Mouse (Mus musculus) adipocyte (in vitro differentiated cells): ENCODE results near the gene Dusp27.
"Not testable (repeated sequence)": the region's sequence is repeated elsewhere in the genome, so short reads cannot be mapped to it uniquely, and the experiment has no call there.

ENCODE experiments used
- DNase-seq: peaks from one replicate; pipeline ENCODE4 v3.0.0-alpha.2; 2016; ENCODE audit warnings: low spot score

Dusp27 gene

DNA sequence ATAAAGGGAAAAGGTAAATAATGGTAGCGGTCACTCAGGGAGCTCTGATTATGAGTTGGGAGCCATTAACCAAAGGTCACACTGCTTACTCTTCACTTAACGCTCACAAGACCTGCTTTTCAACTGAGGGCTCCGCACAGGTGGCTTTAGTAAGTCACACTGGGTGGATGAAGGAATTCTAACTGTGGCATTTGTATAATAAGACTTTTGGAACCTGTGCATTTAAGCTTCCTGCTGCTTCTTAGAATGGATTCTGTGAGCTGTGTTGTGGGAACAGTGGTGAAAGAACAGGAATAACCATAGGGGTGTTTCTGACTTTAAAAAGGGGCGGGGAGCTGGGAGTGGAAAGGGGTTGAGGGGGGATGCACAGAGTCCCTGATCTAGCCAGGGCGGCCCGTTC is 14.6 kb upstream of the Dusp27 start:
- DNase-seq, result no peak

DNA sequence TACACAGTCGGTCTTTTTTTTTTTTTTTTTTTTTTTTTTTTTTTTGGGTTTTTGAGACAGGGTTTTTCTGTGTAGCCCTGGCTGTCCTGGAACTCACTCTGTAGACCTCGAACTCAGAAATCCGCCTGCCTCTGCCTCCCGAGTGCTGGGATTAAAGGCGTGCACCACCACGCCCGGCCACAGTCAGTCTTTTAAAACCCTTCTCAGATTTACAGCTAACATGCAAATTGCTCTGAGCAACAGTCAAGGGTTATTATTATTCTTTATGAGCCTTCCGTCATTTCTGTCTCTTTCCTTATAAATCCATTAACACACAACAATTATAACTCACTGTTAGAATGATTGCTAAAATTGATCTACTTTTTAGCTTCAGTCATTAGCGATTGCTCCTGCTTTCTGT is 14.1 kb upstream of the Dusp27 start:
- DNase-seq, result not testable (repeated sequence)

DNA sequence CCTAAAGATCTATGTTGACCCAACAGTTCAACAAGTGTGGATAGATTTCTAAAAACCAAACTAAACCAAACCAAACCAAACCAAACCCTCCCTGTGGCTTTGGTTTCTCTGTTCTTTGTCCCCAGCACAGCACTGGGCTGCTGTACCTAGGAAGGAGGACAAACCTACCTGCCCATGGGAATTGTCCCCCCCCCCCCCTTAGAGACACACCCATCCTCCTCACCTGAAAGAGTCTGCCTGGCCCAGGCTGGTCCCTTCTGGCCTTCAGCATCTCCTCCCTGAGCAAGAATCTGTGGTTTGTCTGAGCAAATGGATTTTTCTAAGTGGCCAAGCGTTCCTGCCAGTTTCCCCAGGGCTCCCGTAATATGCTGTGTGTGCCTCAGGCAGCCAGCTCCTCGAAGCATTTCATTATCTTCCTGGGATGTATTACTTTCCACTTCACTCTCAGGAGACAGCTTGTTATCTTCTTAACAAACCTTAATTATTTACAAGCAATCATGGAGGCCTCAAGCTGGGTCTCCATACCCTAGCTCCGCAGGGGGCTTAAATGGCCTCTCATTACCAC is 12.0 kb upstream of the Dusp27 start:
- DNase-seq, result no peak

DNA sequence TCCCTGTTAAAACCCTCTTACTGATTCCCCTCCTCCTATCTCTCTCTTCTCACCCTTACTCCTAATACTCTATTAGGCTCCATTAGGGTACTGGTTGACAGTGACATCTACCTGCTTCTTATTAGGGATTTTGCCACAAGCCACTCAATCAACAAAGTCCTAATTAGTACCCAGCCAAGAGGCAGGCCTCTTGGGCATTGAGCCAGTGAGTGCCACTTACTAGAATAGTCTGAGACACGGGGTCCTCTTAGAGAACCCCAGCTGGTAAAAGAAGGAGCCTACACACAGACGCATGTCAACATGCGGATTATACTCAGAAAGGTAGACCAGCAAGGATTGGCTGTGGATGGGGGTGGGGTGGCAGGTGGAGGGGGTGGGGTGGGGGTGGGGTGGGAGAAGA is 11.4 kb upstream of the Dusp27 start:
- DNase-seq, result no peak

DNA sequence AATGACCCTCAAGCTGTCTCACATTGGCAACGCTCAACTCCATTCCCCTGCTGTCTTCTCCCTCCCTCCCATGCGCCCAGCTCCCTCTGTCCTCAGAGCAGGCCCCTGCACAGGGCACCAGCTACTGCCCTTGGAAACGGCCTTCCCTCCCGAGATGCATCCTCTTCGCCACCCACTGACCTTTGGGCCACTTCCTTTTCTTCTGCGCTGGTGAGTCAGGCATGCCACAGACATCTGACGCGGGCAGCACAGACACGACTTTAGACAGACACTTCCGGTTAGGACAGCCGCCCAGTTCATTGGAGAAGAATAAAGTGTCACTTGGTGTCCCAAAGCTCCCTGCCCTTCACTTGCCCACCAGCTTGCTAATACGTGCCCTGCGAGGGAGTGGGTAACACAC is 10.4 kb upstream of the Dusp27 start:
- no peak for DNase-seq

DNA sequence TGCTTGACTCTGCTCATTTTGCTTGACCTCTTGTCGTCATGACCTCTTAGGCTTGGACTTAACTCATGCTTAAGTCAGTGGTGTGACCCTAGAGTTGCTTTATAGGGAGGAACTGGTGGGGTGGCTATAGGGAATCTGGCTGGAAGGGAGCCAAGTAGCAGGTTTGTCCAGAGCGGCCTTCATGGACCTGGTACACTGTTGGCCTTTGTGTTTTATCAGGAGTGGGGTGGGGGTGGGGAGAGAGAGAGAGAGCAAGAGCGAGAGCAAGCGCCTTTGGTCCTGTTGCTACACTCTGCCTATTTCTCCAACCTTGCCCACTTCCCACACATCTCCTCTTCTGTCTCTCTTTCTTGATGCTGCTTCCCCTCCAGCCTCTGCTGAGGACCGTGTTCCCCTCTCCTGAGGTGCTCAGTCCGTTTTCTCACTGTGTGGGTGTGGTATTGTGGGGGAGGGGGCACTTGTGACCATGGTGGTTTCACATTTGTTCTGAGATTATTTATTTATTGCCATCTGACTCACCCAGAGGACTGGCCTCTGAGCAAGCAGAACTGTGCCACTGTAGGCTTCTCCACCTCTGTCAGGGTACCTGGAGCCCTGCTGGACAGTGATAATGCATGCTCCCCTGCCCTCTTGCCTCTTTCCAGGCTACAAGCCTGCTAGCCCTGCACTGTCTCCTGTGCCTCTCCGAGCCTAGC is 9.7 kb upstream of the Dusp27 start:
- no peak for DNase-seq

DNA sequence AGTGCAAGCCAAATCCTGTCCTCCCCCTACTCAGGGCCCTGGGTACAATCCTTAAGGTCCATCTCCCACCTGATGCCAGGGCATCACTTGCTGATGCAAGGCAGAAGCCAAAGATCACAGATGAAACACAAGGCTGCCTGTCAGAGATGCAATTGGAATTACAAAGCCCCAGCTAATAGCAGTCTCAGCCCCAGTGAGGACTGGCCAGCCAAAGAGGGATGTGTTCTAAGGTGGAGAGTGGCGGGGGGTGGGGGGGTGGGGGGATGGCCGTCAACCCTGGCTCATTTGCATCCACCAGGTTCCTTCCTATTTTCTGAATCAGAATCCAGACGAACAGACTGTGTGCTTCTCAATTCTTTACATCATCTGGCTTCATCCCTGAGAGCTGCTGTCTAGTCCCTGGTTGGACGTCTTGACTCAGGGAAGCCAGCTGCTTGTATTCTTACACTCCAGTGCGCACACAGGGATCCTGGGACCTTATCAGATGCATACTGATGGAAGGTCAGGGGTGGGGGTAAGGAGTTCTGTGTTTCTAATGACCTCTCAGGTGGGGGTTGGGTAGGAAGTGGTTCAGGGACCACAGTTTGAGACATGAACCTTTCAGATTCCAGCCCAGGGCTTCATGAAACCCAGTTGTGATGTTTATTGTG is 7.5 kb upstream of the Dusp27 start:
- no peak for DNase-seq

DNA sequence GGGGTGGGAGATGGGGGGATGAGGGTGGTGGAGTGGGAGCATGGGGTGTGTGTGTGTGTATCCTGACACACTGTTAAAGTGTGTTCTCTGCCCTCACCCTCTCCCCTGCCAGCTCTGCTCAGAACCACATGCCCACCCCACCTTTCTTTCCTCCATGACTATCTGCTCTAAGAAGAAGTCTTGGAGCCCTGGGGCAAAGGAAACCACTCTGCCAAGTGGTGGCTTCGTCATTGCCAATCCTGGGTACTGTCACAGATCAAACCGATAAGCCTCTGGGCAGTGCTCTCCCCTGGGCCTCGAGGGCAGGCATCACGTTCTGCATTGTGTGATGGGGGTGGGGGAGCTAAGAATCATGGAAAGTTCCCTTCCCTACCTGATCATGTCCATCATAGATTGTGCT is 4.6 kb upstream of the Dusp27 start:
- no peak for DNase-seq

DNA sequence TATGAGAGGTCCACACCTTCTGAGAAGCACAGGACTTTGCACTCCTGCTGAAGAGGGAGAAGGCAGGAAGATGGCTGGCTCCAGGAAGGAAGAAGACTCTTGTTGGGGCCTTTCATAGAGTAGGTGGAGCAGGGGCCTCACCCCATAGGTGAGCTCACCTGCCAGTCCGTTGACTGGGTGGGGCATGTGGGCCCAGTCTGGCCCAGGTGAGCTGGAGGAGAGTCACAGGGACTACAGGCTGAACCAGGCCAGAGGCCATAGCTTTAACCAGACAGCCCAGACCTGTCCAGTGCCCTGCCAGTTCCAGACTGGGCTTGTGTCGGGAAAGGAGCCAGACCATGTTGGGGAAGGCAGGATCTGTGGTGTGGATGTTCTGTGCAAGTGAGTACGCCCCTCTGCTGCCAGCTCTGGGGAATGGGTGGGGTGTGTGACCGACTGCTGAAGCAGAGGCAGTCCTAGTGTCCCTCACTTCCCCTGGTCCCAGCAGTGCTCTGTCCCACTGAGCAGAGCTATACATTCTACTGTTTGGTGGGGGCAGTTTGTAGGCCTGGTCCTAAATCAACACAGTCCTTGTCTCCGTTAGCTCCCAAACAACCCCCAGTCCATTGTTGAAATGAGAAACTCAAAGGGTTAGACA is 2.6 kb upstream of the Dusp27 start, which contains the start of gene Gpa33:
Gene Gpa33, plus strand, starts transcription at position 15 of the 637 bp plus-strand sequence.
- no peak for DNase-seq

DNA sequence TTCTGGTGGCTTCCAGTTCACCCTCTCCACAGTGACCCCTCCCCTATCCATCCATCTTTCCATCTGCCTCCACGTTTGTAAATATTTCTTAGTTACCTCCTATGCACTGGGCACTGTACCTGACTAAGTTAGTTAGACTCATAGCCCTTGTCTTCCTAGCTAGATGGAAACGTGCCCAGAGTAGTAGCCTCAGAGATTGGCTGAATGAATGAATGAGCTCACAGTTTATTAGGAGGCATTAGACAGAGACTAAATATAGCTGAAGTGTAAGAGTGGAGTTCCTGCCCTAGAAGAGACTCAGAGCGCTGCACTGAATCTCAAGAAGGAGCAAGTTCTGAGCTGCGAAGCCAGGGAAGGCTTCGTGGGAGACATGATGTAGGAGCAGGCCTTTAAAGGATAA is 829 bp upstream of the Dusp27 start:
- no peak for DNase-seq

DNA sequence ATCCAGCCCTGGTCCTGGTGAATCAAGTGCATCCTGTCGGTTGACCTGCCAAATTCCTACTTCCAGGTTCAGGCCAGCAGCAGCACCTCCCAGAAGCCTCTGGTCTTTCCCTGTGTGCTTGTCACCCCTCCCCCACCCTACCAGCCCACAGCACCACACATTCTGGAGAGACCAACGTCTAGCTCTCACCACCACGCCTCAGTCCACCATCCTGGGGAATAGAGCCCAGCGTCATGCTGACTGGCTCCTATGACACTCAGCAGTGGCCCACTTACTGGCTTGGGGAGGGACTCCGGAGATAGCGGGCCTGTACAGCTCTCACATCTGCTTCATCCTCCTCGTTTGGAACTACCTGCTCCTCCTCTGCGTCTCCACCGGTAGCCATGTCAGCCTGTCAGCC is 927 bp downstream of the Dusp27 start:
- no peak for DNase-seq

DNA sequence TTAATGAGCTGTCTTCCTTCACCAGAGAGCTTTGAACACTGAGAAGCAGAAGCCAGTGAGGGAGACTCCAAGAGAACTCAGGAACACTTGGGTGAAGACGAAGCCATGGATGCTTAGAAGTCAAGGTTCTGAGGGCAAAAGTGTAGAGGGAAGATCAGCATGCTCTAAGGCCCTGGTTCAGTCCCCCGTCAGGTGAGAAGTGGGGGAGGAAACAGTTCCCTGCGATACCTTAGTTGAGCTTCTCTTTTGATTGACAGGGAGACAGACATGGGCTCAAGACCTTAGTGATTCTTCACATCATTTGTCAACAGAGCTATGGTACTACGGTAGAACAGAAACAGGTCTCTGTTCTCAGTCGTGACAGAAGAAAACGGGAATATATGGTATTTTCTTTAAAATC is 1.4 kb downstream of the Dusp27 start:
- DNase-seq, result no peak

DNA sequence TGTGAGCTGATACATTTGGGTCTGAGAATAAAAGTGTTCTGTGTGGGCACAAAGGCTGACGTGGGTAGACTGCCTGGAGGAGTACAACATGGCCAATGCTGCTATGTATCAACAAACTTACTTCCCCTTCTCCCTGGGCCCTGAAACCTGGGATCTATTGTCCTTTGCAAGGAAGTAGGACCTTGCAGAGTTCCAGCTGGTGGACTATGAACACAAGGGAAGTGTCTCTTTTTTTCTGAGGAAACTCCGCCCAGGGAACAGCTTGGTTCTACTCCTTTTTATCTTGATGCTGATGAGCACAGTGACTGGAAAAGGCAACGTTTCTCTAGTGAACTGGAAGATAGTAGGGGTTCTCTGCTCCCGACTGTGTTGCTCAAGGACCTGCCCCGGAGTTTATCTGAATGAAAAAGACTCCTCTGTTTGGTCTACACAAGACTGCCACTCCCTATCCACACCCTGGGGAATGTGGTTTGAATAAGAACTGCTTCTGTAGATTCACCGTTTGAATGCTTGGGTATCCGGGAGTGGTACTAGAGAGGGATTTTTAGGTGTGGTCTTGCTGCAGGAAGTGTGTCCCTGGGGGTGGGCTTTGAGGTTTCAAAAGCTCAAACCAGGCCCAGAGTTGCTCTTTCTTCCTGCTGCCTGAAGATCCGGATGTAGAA is 2.7 kb downstream of the Dusp27 start:
- no peak for DNase-seq

DNA sequence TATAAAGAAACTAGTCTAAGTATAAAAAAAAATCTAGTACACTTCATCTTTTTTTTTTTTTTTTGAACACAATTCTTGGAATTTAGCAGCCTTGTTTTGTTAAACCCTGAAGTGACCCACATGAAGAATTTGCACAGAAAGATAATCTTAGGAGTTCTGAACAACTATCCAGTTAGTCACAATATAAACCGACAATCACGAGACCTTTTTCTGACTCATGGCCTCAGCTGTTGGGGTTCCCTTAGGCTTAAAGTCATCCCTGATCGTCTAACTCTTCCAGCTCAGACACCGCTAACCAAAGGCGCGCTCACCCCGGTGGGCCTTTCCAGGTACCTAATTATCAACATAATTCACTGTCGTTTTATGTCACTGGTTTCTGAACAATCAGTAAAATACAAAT is 4.0 kb downstream of the Dusp27 start:
- DNase-seq, result no peak

DNA sequence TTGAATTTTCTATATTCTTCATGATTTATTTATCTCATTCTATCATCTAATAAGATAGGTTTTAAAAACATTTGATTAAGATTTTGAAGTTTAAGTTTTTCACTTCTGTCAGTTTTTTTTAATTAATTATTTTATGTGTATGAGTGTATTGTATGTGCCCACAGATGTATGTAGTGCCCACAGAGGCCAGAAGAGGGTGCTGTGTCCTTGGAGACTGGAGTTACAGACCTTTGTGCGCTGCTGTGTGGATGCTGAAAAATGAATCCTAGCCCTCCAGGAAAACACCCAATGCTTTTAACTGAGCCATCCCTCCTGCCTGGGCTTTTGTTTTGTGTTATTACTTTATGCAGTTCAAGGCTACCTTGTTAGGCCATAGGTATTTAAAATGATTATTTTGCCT is 4.7 kb downstream of the Dusp27 start:
- DNase-seq, result no peak

DNA sequence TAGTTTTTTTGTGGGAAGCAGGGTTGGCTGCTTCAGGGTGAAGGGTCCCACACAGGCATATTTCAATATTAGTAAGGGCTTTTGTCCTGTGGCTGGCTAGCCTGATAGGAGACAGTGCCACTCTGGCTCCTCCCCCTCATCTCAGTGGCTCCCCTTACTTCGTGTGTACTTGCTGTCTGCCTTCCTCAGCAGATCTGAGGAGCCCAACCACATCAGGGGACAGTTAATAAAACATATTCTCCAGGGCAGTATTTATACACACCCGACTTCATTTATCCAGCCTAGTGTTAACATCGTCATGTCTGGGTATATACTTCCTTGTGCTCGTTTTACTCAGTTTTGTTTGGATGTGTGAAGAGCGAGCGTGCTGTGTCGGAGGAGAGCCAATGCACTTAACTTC is 5.6 kb downstream of the Dusp27 start:
- no peak for DNase-seq

DNA sequence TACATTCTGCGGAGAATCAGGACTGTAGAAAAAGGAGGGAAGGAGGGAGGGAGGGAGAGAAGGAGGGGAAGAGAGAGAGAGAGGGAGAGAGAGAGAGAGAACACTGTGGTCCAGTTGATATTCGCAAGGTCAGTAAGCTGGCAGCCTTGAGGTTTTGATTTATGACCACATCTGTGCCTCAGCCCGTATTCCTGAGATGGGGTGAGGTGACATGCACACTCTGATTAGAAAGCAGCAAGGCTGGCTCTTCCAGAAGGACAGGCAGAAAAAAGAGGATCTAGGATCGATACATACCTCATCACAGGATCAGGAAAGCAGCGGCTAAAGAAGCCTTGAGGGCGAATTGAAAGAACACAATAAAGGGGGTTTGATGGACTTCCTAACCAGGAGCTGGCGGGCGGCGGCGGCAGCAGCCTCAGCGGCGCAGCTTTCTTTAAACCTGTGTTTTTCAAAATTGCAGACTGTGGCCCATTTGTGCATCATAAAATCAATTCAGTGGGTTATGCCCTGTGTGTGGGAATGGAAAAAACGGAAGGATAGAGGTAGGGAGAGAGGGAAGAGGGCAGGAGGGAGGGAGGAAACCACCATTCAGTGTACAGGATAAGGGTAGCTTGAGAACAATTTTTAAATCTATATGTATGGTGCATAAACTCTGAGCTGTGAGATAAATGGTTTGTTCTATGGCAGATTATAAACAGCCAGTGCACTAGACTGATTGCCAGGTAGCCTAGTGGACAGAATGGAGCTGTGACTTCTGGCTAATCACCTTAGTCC is 9.7 kb downstream of the Dusp27 start:
- no peak for DNase-seq

DNA sequence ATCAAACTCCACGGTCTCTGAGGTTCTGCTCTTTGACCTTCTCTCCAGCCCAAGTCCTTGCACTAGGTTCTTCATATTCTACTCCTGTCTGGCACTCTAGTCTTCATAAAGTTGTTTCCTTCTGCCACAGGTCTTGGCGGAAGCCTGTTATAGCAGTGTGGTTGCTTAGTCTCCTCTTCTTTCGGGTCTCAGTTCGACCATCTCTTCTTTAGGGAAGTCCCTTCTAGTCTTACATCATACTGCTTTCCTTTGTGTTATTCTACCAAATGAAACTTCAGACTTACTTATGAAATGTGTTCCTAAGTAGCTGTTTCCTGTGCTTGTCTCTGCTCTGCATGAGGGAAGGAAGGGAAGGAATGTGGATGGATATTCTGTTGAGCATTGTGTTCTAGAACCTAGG is 12.0 kb downstream of the Dusp27 start:
- no peak for DNase-seq

DNA sequence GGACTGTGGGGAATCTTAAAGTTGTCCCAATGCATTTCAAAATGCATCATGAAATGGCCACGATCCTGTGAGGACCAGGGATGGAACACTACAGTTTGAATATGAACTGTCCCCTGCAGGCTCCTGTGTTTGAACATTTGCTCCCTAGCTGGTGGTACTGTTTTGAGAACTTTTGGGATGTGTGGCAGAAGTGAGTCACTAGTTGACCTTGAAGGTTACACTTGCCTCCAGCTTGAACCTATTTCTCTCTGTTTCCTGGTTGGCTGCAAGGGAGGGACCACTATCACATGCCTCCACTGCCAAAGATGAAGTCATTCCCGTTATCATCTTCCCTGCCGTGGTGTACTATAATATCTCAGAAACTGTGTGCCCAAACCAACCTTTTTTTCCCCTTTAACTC is 12.7 kb downstream of the Dusp27 start:
- no peak for DNase-seq

DNA sequence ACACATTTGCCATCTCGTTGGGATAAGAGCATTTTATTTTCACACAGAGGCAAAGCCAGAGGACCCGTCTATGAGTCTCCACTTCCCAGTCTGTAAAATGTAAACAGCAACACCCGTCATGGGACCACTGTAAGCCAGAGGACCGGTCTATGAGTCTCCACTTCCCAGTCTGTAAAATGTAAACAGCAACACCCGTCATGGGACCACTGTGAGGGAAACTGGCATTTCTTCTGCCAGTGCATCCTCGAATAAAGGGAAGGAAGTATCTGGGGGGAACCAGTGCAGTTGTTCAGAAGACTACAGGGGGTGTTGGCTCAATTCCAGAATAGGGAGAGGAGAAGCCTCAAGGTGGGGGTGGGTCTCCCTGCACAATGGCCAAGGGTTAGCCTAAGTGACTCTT is 22.3 kb downstream of the Dusp27 start:
- no peak for DNase-seq

DNA sequence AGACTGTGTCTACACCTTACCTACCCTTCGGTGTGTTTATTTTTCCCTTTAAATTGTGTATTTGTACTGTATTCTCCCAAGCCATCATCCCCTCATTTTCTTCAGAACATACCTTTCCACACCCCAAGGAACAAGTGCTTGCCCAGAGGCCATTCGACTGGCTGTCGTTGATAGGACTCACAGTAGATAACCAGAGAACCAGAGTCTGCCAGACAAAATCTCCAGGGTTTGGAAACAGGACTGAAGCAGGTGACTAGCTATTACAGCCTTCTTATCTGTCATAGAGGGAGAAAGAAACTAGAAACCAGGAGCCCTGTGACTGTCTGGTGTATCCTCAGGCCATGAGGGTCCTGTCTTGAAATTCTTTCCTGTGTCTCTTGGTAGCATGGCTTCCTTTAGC is 22.9 kb downstream of the Dusp27 start:
- no peak for DNase-seq
